Mouse (Mus musculus): ENCODE data around the gene Defb10. TPM values are rescaled to one million over a fixed set of nuclear protein-coding genes. Genes with fewer than 3 reads are reported as not detected.
"Not testable (repeated sequence)": the region's sequence is repeated elsewhere in the genome, so short reads cannot be mapped to it uniquely, and the experiment has no call there.

The Defb10 gene
- total RNA-seq (2015; ENCODE audit: low replicate concordance) (not detected in 2 replicates), total RNA-seq (2017; ENCODE audit: low replicate concordance) (not detected in 2 replicates)

DNA sequence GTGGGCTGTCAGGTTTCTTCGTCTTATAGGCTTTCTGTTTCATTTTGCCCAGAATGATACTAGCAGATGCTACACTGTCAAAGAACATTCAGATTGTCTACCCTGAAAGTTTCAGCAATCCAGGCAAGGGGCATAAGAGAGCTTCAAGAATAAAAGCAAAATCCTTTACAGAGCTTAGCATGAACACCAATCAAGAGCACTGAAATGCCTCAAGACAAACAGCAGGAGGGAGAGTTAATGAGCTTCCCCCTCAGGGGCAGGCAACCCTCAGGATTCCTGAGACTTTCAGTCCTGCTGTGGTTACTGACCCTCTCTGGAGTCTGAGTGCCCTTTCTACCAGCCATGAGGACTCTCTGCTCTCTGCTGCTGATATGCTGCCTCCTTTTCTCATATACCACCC lies at the start of gene Defb10:
Defb10 (plus strand) TSS at position 316 of the 400 bp plus-strand sequence.
- not testable (repeated sequence) for ATAC-seq (replicated peaks; ENCODE audit: low FRiP score, poor library complexity, severe bottlenecking)

GRCm38 (mm10) chr8:21885321-21885720 lies 26.6 kb downstream of the Defb10 start, which contains the start of gene Defb9:
Gene Defb9, minus strand, starts transcription at chr8:21885421.
- ATAC-seq (replicated peaks; ENCODE audit: low FRiP score, poor library complexity, severe bottlenecking) = not testable (repeated sequence)

DNA sequence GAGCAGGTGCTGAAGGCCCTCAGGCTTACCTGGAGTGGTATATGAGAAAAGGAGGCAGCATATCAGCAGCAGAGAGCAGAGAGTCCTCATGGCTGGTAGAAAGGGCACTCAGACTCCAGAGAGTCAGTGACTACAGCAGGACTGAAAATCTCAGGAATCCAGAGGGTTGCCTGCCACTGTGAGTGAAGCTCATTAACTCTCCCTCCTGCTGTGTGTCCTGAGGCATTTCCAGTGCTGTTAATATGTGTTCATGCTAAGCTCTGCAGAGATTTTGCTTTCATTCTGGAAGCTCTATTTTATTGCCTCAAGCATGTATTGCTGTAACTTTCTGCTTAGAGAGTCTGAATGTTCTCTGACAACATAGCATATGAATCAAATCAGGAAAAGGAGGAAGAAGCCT lies 47.6 kb downstream of the Defb10 start, which contains the start of gene Defb11:
Defb11 (minus strand) TSS at position 123 of the 400 bp plus-strand sequence.
- ATAC-seq (replicated peaks; ENCODE audit: low FRiP score, poor library complexity, severe bottlenecking) = not testable (repeated sequence)

Other genes starting within 250 kb of the Defb10 start
- gene Defa26, start 240.7 kb upstream of the Defb10 start, total RNA-seq (2015; ENCODE audit: low replicate concordance) = not detected in 2 replicates
- gene Defa26, start 240.7 kb upstream of the Defb10 start, total RNA-seq (2017; ENCODE audit: low replicate concordance) = not detected in 2 replicates
- gene Defa17, start 203.1 kb upstream of the Defb10 start, total RNA-seq (2015; ENCODE audit: low replicate concordance) = not detected in 2 replicates
- gene Defa17, start 203.1 kb upstream of the Defb10 start, total RNA-seq (2017; ENCODE audit: low replicate concordance) = not detected in 2 replicates
- gene Defa34, start 193.1 kb upstream of the Defb10 start, total RNA-seq (2015; ENCODE audit: low replicate concordance) = not detected in 2 replicates
- gene Defa34, start 193.1 kb upstream of the Defb10 start, total RNA-seq (2017; ENCODE audit: low replicate concordance) = not detected in 2 replicates
- not detected in 2 replicates for gene AY761184, start 155.3 kb upstream of the Defb10 start, total RNA-seq (2015; ENCODE audit: low replicate concordance)
- gene AY761184, start 155.3 kb upstream of the Defb10 start, total RNA-seq (2017; ENCODE audit: low replicate concordance) = not detected in 2 replicates
- not detected in 2 replicates for gene Defa24, start 124.4 kb upstream of the Defb10 start, total RNA-seq (2015; ENCODE audit: low replicate concordance)
- gene Defa24, start 124.4 kb upstream of the Defb10 start, total RNA-seq (2017; ENCODE audit: low replicate concordance) = not detected in 2 replicates
- gene Defb50, start 35.4 kb upstream of the Defb10 start, total RNA-seq (2015; ENCODE audit: low replicate concordance) = not detected in 2 replicates
- not detected in 2 replicates for gene Defb50, start 35.4 kb upstream of the Defb10 start, total RNA-seq (2017; ENCODE audit: low replicate concordance)
- not detected in 2 replicates for gene Defb2, start 19.0 kb upstream of the Defb10 start, total RNA-seq (2015; ENCODE audit: low replicate concordance)
- not detected in 2 replicates for gene Defb2, start 19.0 kb upstream of the Defb10 start, total RNA-seq (2017; ENCODE audit: low replicate concordance)
- gene Defb9, start 26.5 kb downstream of the Defb10 start, total RNA-seq (2015; ENCODE audit: low replicate concordance) = not detected in 2 replicates
- gene Defb9, start 26.5 kb downstream of the Defb10 start, total RNA-seq (2017; ENCODE audit: low replicate concordance) = not detected in 2 replicates
- not detected in 2 replicates for gene Defb11, start 47.5 kb downstream of the Defb10 start, total RNA-seq (2015; ENCODE audit: low replicate concordance)
- gene Defb11, start 47.5 kb downstream of the Defb10 start, total RNA-seq (2017; ENCODE audit: low replicate concordance) = not detected in 2 replicates
- not detected in 2 replicates for gene Defb15, start 73.8 kb downstream of the Defb10 start, total RNA-seq (2015; ENCODE audit: low replicate concordance)
- not detected in 2 replicates for gene Defb15, start 73.8 kb downstream of the Defb10 start, total RNA-seq (2017; ENCODE audit: low replicate concordance)
- not detected in 2 replicates for gene Defb35, start 79.5 kb downstream of the Defb10 start, total RNA-seq (2015; ENCODE audit: low replicate concordance)
- gene Defb35, start 79.5 kb downstream of the Defb10 start, total RNA-seq (2017; ENCODE audit: low replicate concordance) = not detected in 2 replicates
- not detected in 2 replicates for gene Defb13, start 87.9 kb downstream of the Defb10 start, total RNA-seq (2015; ENCODE audit: low replicate concordance)
- not detected in 2 replicates for gene Defb13, start 87.9 kb downstream of the Defb10 start, total RNA-seq (2017; ENCODE audit: low replicate concordance)
- not detected in 2 replicates for gene Fam90a1a, start 99.8 kb downstream of the Defb10 start, total RNA-seq (2015; ENCODE audit: low replicate concordance)
- gene Fam90a1a, start 99.8 kb downstream of the Defb10 start, total RNA-seq (2017; ENCODE audit: low replicate concordance) = not detected in 2 replicates
- gene Ccdc70, start 110.9 kb downstream of the Defb10 start, total RNA-seq (2015; ENCODE audit: low replicate concordance) = not detected in 2 replicates
- gene Ccdc70, start 110.9 kb downstream of the Defb10 start, total RNA-seq (2017; ENCODE audit: low replicate concordance) = not detected in 2 replicates
- 0.96 and 3.6 TPM in 2 replicates for gene Atp7b, start 201.4 kb downstream of the Defb10 start, total RNA-seq (2015; ENCODE audit: low replicate concordance)
- 4.0 and 4.3 TPM in 2 replicates for gene Atp7b, start 201.4 kb downstream of the Defb10 start, total RNA-seq (2017; ENCODE audit: low replicate concordance)
- 6.9 and 7.1 TPM in 2 replicates for gene Alg11, start 201.8 kb downstream of the Defb10 start, total RNA-seq (2015; ENCODE audit: low replicate concordance)
- gene Alg11, start 201.8 kb downstream of the Defb10 start, total RNA-seq (2017; ENCODE audit: low replicate concordance) = 8.9 and 9.0 TPM in 2 replicates

Data from erythroblast, adult 5-6 weeks (primary cell).